Mouse (Mus musculus): Measurements from ENCODE around the gene Paox.
"Not testable (repeated sequence)": the region's sequence is repeated elsewhere in the genome, so short reads cannot be mapped to it uniquely, and the experiment has no call there.

Paox gene

DNA sequence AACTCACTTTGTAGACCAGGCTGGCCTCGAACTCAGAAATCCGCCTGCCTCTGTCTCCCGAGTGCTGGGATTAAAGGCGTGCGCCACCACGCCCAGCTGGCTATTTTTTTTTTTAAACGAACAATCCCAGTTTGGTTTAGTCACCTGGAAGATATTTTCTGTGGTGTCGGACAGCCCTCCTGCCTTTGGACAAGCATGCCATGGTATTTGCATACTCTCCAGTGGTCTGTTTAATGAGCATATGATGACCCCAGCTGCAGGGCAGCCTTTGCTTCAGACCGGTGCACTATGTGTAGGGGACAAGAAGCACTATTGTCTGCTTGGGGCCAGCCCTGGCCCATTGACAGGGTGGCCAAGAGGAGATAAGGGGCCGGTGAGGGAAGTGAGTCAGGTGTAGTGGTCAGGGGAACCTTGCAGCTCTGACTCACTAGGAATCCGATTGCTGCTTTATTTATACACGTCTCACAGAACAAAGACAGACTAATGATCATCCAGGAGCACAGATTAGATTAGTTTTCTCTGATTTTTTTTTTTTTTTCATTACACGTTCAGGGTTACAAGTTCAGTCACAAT is 5.8 kb downstream of the Paox start:
- DNase-seq (ENCODE audit: low read depth) = no peak

DNA sequence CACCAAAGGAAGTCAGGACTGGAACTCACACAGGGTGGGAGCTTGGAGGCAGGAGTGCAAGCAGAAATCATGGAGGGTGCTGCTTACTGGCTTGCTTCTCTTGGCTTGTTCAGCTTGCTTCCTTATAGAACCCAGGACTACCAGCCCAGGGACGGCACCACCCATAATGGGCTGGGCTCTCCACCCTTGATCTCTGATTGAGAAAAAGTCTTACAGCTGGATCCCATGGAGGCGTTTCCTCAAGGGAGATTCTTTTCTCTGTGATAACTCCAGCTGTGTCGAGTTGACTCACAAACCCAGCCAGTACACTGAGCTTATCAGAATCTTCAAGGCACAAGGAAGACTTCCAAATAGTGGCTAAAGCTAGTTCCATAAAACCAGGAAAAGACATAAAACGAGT is 7.2 kb downstream of the Paox start:
- no peak for DNase-seq (ENCODE audit: low read depth)

DNA sequence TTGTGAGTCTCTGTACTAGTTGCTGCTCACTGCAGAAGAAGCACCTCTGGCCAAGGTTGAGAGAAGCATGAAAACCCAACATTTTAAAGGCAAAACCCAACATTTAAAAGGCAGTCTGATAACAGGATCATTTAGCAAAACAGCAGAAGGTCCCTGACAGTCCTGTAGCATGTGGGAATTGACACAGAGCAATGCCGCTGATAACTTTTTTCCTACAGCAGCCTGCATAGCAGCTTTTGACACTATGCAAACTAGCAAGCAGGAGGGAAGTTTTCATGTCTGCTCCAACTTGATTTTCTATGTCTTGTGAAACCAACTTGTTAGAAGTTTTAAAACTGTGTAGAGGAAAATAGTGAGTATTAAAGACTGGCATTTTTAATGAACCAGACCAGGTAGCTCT is 8.8 kb downstream of the Paox start:
- DNase-seq (ENCODE audit: low read depth) = no peak

DNA sequence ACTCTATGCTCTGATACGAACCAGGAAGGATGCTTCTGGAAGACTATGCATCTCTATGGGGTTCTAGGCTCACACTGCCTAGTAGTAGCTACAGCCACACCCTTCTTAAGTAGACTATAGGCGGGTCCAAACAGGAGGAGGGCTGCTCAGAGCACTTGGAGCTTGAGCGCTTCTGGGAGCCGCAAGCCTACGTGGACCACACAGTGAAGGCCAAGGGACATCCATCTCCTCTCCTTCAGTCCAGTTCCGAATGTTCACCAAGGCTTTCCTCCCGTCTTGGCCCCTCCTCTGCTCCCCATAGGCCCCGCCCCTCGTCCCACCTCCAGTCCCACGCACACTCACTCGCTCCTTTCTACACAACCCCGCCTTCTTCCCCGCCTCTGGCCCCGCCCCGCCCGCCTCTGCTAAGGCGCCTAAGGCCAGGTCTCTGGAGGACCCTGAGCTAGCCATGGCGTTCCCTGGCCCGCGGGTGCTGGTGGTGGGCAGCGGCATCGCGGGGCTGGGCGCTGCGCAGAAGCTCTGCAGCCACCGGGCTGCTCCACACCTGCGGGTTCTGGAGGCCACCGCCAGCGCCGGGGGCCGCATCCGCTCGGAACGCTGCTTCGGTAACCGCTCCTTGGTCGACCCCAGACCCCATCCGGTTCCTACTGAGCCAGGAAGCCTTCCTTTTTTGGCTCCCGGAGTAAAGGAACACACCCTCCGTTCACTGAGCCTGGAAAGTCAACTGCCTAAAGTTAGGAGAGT is 9.9 kb downstream of the Paox start:
- peak; percentile 76 for DNase-seq (ENCODE audit: low read depth)

DNA sequence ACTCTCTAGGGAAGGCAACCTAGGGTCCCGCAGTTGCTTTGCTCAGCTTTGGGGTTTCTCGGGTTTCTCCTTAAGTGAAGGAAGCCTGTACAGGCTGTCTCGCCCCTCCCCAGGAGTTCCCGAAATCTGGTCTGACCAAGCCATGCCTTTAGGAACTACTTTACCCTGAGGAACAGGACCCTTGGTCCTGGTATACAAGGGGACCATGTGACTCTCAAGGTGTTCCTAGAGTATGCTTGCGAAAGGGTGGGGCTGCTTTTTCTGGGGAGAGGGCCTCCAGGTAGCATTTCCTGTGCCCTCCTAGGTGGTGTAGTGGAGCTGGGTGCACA is 10.4 kb downstream of the Paox start:
- no peak for DNase-seq (ENCODE audit: low read depth)

DNA sequence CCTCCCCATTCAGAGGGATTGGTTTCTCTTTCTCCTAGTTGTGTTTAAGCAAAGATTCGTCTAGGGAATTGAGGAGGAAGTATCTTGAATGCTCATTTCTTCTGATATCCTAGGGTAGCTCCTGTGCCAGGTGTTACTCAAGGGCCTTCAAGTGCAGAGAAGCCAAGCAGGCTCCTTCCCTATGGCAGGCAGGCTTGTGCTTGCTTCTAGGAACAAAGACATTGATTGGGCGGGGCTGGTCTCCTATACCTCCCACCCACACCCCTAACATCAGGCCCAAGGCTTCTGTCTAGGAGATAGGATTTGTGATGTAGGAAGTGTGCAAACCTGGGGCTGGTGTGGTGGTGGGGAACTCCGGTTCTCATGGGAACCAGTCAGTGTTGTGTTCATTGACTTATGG is 11.3 kb downstream of the Paox start:
- DNase-seq (ENCODE audit: low read depth) = no peak

DNA sequence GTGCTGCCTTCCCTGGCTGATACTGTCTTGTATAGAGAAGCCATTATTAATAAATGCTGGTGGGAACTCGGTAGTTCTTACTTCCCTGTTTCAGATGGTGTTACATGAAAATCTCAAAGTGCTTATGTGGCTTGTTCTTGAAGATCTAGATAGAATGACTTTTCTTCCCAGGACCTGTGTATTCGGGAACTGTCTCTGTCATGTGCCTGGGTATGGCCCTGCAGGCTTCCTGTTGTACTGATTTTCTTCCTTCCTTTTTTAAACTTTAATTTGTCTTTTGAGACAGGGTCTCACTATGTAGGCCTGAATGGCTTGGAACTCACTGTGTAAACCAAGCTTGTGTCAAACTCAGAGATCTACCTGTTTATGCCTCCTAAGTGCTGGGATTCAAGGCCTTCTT is 12.3 kb downstream of the Paox start:
- no peak for DNase-seq (ENCODE audit: low read depth)

DNA sequence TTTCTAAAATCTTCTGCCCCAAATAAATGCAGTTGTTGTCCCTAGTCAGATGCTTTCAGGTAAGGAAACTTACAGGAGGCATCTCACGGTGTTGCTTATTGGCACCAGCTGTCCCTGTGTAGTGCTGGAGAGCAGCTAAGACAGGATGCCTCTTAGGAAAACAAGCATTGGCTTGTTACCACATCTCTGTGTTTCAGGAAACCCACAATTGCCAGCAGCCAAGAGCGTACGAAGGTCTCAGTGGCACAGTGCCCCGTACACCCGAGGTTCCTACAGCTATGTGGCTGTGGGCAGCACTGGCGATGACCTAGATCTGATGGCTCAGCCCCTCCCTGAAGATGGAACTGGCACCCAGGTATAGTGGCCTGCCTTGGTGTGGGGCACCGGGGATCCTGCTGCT is 16.6 kb downstream of the Paox start:
- not testable (repeated sequence) for DNase-seq (ENCODE audit: low read depth)

DNA sequence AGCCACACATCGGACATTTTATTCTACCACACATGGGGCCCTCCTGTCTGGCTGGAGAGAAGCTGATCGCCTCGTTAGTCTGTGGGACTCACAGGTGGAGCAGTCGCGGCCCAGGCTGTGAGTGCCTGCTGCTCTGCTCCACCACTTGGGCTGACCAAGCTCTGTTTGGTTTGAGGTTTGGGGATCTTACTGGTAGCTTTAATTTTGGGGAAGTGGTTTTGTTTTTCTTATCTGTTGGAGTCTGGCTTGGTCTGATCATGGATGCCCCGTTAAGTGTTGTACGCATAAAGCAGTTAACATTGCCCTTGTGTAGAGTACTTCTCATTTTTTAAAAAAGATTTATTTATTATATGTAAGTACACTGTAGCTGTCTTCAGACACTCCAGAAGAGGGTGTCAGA is 18.4 kb downstream of the Paox start:
- DNase-seq (ENCODE audit: low read depth) = not testable (repeated sequence)

DNA sequence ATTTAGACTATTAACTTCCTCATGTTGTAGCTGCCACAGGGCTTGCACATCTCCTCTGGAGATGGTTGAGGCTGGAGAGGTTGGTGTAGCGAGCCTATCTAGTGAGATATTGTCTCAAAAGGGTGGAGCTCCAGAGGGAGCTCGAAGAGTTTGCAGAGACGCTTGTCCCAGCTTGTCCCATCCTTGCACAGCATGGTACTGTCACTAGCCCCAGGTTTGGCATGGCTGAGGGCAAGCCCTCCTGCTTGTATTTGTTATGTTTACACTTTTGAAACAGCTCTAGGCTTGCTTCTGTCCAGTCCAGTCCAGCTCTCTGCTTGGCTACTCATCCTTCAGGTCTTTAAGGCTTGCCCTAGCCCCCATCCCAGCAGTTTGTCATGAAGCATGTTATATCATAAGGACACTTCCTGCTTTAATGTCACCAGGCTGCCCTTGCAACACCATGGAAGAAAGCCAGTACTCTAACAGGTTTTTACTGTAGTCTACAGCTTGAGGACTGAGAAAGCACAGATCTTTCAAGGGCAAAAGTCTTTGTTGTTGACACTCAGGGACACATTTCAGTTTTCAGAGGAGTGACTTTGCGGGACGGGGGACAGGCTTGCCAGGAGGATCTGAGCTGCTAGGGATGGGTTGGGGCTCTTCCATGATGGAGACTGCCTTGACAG is 19.6 kb downstream of the Paox start:
- no peak for DNase-seq (ENCODE audit: low read depth)

DNA sequence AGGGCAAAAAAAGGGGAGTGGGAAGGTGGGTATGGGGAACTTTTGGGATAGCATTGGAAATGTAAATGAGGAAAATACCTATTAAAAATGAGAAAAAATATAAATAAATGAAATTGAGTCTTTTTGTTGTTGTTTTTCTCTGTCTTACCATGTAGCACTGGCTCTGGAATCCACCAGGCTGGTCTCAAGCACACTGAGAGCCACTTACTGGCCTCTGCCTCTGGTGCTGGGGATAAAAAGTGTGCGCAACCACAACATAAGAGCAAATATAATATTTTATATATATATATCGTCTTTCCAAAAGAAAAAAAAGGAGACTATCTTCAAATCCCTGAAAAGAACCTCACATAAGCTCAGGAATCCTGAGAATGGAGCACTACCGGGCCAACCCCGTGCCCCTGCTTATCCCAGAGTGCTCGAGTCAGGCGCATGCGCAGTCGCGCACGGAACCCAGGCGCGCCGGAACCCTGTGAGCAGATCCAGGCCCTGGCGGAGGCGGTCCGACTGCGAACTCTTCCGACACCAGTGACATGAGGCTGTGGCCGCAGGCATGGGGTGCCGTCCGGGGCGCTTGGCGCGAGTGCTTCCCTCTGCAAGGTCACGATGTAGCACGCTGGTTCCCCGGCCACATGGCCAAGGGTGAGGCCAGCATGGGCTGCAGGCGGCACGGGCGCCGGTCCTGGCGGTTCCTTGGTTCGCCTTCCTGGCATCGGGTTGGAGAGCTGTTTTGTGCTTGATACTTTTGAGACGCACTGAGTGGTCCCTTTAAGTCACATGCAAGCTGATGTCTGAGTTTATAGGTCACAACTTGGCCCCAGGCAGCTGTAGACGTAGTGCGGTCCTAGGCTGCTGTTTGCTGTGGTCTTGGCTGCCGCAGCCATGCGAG is 21.8 kb downstream of the Paox start, which contains the start of gene Mtg1:
Gene Mtg1, plus strand, starts transcription at position 430 of the 886 bp plus-strand sequence.
- DNase-seq (ENCODE audit: low read depth) = peak; percentile 73

DNA sequence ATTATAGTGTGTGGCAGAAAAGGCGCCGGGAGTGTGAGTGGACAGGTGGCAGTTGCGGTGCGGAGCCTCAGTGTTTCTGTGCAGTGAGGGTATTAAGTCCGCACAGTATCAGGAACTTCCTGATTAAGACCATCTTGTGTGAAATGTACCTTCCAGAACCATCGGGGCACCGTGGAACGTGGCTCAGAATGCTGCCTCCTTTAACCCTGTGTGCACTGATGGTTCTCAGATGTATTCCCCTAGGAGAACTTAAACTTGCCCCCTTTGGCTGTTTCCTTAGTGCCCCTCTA is 22.4 kb downstream of the Paox start:
- no peak for DNase-seq (ENCODE audit: low read depth)

DNA sequence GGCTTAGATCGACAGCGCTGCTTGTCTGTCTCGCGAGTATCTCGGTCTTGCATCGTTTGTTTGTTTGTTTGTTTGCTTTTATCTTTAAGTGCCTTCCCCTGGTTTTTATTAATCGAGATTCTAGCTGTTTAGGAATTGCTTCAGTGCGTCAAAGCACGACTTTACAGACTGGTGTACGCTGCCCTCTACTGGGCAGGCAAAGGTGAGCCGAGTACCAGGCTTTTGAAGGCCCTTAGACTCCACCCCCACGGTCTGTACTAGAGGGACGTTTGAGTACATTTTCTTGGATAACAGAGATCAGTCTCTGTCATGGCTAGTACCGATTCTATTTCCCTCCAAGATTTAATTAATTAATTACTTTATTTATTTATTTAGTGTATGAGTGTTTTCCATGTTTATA is 25.8 kb downstream of the Paox start:
- peak; percentile 36 for DNase-seq (ENCODE audit: low read depth)

DNA sequence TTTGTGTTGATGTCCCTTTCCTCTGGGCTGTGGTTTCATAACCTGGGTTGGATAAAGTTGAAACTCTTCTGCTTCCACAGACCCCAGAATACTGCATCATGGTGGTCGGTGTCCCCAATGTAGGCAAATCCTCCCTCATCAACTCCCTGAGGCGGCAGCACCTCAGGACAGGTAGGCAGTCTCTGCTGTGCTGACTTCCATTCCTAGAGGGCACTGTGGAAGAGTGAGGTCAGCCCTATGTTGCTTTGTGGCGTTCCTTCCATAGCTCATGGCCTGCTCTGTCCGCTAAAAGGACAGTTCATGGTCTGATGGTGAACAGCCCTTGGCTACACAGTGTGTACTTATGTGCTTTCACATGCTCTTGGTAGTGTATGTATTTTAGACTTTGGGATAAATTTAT is 29.0 kb downstream of the Paox start:
- DNase-seq (ENCODE audit: low read depth) = no peak

DNA sequence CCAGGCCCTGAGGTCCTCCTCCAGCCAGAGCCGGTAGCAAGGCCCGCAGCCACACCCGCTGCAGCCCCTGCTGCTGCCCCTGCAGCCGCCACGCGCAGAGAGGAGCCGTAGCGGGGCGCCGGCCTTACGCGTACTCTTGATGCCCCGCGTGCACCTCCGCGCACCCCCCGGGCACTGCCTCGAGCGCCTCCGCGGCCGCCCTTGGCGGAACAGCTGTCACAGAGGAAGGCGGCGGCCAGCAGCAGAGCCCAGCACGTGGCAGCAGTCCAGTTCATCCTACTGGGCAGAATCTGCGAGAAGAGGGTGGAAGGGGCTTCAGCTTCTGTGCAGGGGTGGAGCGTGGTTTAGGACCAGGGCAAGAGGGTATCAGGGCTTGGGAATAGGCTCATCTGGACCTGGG is 37.8 kb downstream of the Paox start:
- DNase-seq (ENCODE audit: low read depth) = no peak

DNA sequence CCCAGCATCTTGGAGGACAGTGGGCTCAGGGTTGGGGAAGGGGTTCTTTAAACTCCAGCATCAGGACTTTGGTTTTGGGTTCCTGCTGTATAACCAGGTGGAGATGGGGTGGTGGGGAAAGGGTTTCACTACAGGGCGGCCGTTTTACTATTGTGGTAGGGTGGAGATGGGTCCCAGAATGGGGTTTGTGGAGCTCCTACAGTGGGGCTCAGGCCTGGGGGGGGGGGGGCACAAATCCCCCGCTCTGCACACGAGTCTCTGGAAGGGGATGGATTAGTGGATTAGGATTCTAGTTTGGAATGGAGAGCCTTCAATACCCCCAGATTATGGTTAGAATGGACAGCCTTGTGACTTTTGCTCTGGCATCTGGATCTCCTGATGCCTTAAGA is 38.2 kb downstream of the Paox start:
- DNase-seq (ENCODE audit: low read depth) = no peak

DNA sequence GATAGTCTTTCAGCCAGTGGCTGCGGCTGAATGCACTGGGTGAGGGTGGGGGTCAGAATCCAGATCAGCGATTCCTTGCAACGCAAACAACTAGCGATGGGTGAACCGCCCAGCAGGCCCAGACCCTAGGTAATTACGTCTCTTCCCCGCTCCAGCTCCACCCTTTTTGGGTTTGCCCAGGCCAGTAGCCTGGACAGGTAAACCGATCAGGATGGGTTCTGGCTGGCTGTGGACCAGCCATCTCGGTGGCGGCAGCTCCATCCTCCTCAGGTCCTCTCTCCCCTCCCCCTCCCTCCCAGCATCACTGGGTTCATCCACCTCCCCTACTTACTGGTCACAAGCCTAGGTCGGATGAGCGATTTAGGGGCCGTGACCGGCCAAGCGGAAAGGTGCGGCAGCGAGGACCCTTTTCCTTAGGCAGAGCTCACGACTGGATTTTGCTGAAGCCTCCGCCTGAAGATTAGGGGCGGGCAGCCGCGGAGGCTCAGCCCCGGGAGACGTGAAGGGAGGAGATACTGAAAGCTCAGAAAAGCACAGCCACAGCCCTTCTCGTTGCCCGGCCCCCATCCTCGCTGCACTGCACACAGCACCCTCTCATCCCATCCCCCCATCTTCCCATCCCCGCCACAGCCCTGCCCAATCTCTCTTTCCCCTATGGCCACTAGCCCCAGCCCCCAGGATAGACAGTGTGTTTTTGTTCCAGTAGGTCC is 38.8 kb downstream of the Paox start, which contains the start of gene Sprn:
Gene Sprn, minus strand, starts transcription at position 660 of the 710 bp plus-strand sequence.
- no peak for DNase-seq (ENCODE audit: low read depth)

DNA sequence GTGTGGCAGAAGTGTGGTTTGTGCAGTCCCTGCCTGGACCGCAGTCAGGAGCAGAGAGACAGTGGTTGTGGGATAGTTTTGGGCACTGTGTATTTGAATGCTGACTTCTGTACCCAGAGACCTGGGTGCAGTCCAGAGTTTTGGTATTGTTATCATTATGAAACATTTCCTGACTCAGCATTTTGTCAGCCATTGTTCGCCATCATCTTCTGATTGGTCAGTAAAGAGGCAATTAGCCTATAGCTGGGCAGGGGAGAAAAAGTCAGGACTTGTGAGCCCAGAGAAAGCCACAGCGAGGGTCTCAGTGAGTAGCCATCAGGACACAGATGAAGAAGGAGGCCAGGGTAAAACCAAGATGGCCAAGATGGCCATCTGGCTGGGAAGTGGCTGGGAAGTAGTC is 44.8 kb downstream of the Paox start:
- no peak for DNase-seq (ENCODE audit: low read depth)

DNA sequence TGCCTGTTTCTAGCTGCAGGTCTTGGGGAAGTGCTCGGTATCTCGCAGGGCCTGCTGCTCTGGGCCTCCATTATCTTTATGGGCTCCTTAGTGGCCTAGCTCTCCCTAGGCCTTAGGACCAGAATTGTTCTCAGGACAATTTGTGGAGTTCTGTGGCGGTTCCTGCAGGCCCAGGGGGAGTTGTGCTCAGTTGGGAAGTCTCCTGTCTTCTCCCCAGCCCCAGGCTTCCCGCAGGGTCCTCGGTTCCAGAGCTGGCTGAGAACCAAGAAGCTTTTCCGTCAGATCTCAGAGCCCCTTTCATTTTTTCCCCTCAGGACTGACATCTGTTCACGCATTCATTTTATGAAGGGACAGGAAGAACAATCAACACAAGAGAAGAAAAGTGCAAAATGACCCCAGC is 49.1 kb downstream of the Paox start, which contains the start of gene Olfr522:
Gene Olfr522, minus strand, starts transcription at position 101 of the 400 bp plus-strand sequence.
- no peak for DNase-seq (ENCODE audit: low read depth)

DNA sequence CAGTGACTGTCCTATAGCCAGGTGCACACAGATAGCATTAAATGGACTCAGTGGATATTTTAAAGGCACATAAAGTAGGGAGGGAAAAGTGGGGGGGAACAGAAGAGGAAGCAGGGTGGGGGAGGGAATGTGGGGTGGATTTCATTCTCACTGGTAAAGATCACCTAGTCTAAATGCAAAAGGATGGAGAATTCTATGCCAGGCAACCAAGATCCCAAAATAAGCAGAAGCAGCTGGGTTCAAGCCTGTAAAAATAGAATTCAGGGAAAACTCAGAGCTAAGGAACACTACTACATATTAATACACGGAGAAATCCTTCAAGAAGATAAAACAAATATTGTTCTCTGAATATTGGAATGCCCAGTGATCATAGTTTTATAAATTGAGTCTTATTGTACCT is 52.4 kb downstream of the Paox start:
- no peak for DNase-seq (ENCODE audit: low read depth)

DNA sequence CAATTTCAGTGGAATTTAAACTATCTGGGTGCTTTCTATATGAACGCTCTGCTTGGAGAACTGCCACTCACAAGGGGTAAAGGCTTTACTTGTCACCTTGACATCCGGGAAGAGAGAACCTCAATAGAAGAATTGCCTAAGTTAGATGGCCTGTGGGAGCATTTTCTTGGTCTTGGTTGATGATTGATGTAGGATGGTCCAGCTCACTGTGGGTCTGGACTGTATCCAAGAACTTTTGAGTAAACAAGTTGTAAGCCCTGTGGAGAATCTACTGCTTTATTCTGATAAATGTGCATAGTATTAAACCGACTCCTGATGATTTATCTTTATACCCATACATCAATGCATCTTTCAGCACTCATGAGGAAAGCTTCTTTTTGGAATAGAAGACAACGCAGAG is 53.8 kb downstream of the Paox start:
- DNase-seq (ENCODE audit: low read depth) = no peak

DNA sequence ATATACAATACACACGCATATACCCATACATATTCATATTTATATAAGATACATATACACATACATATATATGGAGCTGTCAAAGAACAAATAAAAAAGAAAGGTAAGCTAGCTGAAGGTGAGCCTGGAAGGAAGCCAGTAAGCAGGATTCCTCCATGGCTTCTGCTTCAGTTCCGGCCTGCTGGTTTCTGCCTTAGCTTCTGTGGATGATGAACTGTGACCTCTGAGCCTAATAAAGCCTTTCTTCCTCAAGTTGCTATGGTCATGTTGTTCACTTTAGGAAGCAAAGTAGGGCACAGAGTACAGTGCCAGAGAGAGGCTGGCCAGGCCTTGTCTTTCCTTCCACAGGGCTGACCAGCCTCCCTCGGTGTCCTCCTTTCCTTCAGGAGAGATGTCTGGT is 55.3 kb downstream of the Paox start:
- DNase-seq (ENCODE audit: low read depth) = no peak

Measured in fibroblast of lung, adult 2 months (primary cell).